Mouse (Mus musculus) limb, embryonic 14.5 days (tissue): ENCODE results near the gene Dstyk. TPM values are rescaled to one million over a fixed set of nuclear protein-coding genes. Genes with fewer than 3 reads are reported as not detected.

Experiments
- ATAC-seq: fragments of 200-750 bp; cut with Nextera tagmentation; 2 replicates; pipeline ENCODE4 v1.8.0; 2017; ENCODE audit warnings: low read depth, moderate number of reproducible peaks, moderate TSS enrichment; ENCODE audit not compliant: low FRiP score
- DNase-seq: peaks from one replicate; pipeline ENCODE4 v3.0.0-alpha.2; 2015; ENCODE audit warnings: low spot score
- H3K27ac ChIP-seq: fragments of 300-500 bp; sonication (generic); replicated peaks from 2 replicates; pipeline ENCODE4 v1.5.1; 2014; ENCODE audit warnings: low read depth, mild to moderate bottlenecking, low read length, moderate library complexity, mixed read lengths
- H3K27me3 ChIP-seq: fragments of 300-500 bp; sonication (generic); 2 replicates; pipeline ENCODE4 v1.6.1; 2014; ENCODE audit warnings: low read length, mixed read lengths; ENCODE audit not compliant: control insufficient read depth, insufficient read depth
- H3K36me3 ChIP-seq: fragments of 300-500 bp; sonication (generic); 2 replicates; pipeline ENCODE4 v1.6.1; 2014; ENCODE audit warnings: mild to moderate bottlenecking, low read length, moderate library complexity, mixed read lengths; ENCODE audit not compliant: control insufficient read depth, insufficient read depth
- H3K4me1 ChIP-seq: fragments of 300-500 bp; sonication (generic); 2 replicates; pipeline ENCODE4 v1.6.1; 2014; ENCODE audit warnings: antibody characterized with exemption, low read length, mixed read lengths; ENCODE audit not compliant: control insufficient read depth, insufficient read depth
- H3K4me2 ChIP-seq: fragments of 300-500 bp; sonication (generic); replicated peaks from 2 replicates; pipeline ENCODE4 v1.6.1; 2014; ENCODE audit warnings: low read depth, mild to moderate bottlenecking, low read length, moderate library complexity; ENCODE audit not compliant: severe bottlenecking
- H3K4me3 ChIP-seq: fragments of 300-500 bp; sonication (generic); replicated peaks from 2 replicates; pipeline ENCODE4 v1.5.1; 2014; ENCODE audit warnings: low read length
- H3K9ac ChIP-seq: fragments of 300-500 bp; sonication (generic); 2 replicates; pipeline ENCODE4 v1.6.1; 2014; ENCODE audit warnings: mild to moderate bottlenecking, low read depth, low read length, moderate library complexity; ENCODE audit not compliant: severe bottlenecking
- H3K9me3 ChIP-seq: fragments of 300-500 bp; sonication (generic); 2 replicates; pipeline ENCODE4 v1.6.1; 2016; ENCODE audit warnings: low read length; ENCODE audit not compliant: control insufficient read depth
- POLR2A ChIP-seq: fragments of 200-500 bp; IDR thresholded peaks from 2 replicates; pipeline ENCODE4 v1.8.0; 2012; ENCODE audit warnings: inconsistent platforms, mild to moderate bottlenecking, moderate library complexity, borderline replicate concordance; ENCODE audit not compliant: insufficient read depth, insufficient read length; ENCODE audit errors: extremely low read depth
- WGBS: fragments of 180-500 bp; shearing (Covaris S2); extraction: QIAGEN DNeasy Blood & Tissue Kit; methylation state at CpG from one replicate; pipeline ENCODE4 v1.1.7; 2014; 5-methylcytosine and 5-hydroxymethylcytosine counted together
- polyA plus RNA-seq, 2 experiments: library from polyadenylated mRNA; depleted of rRNA in 1 of 2; stranded (reverse) in 1 of 2; unstranded in 1 of 2; fragments of >200 nt; fragmentation: Nextera tagmentation in 1 of 2; extraction: Ambion mirVana in 1 of 2; gene quantifications; 2 replicates each; pipeline versions ENCODE4 v1.2.1 to v1.2.3; 2012 to 2014

Gene Dstyk
- polyA plus RNA-seq, 2 experiments, result 17.1 to 18.3 TPM

GRCm38 (mm10) chr1:132376211-132377054 is 40.9 kb upstream of the Dstyk start:
- WGBS, result 53% methylated on average over 8 of the region's 8 CpGs
- Histone ChIP-seq H3K9ac (no peak overlapping the region), H3K4me1 (peaks cover 33% of the 10 kb centered on the region), H3K4me2 (no peak overlapping the region), H3K4me3 (no peak overlapping the region), H3K9me3 (no peaks in the 10 kb centered on the region), H3K27me3 (no peaks in the 10 kb centered on the region), H3K27ac (no peak overlapping the region), H3K36me3 (peaks cover 50% of the 10 kb centered on the region)
- no peak for TF ChIP-seq POLR2A
- no peak for DNase-seq
- no peak for ATAC-seq

GRCm38 (mm10) chr1:132377055-132377365 is 40.3 kb upstream of the Dstyk start:
- ATAC-seq (no peak), DNase-seq (no peak)
- TF ChIP-seq POLR2A, result no peak
- peaks cover 56% of the 10 kb centered on the region for H3K36me3 ChIP-seq
- H3K4me1 ChIP-seq, result peaks cover 33% of the 10 kb centered on the region
- 63% methylated on average over 7 of the region's 7 CpGs for WGBS
- no peaks in the 10 kb centered on the region for H3K27me3 ChIP-seq
- no peak overlapping the region for H3K4me3 ChIP-seq
- no peak overlapping the region for H3K9ac ChIP-seq
- H3K27ac ChIP-seq, result no peak overlapping the region
- H3K4me2 ChIP-seq, result no peak overlapping the region
- no peaks in the 10 kb centered on the region for H3K9me3 ChIP-seq

- no peak for DNase-seq
- no peaks in the 10 kb centered on the region for H3K9me3 ChIP-seq
- no peak overlapping the region for H3K9ac ChIP-seq
- WGBS, result 83% methylated on average over 3 of the region's 3 CpGs
- no peak overlapping the region for H3K4me3 ChIP-seq
- ATAC-seq, result no peak
- H3K27ac ChIP-seq, result no peak overlapping the region
- no peaks in the 10 kb centered on the region for H3K27me3 ChIP-seq
- H3K4me1 ChIP-seq, result peaks cover 33% of the 10 kb centered on the region
- TF ChIP-seq POLR2A, result no peak
- peaks cover 52% of the 10 kb centered on the region for H3K36me3 ChIP-seq
- H3K4me2 ChIP-seq, result no peak overlapping the region
Observed at GRCm38 (mm10) chr1:132377811-132378210, 39.5 kb upstream of the Dstyk start.

GRCm38 (mm10) chr1:132380550-132381100 is 36.7 kb upstream of the Dstyk start:
- Histone ChIP-seq H3K4me1 (peaks cover 11% of the 10 kb centered on the region; the same call in 1 of the 2 replicates), H3K36me3 (peaks cover 44% of the 10 kb centered on the region), H3K27ac (no peak overlapping the region), H3K9ac (no peak overlapping the region), H3K4me3 (no peak overlapping the region), H3K27me3 (no peaks in the 10 kb centered on the region), H3K4me2 (no peak overlapping the region), H3K9me3 (no peaks in the 10 kb centered on the region)
- WGBS, result 85% methylated on average over 27 of the region's 27 CpGs
- no peak for ATAC-seq
- TF ChIP-seq POLR2A, result no peak
- DNase-seq, result no peak

- Histone ChIP-seq H3K36me3 (peaks cover 39% of the 10 kb centered on the region), H3K27me3 (no peaks in the 10 kb centered on the region), H3K9me3 (no peaks in the 10 kb centered on the region), H3K27ac (no peak overlapping the region), H3K9ac (no peak overlapping the region), H3K4me3 (no peak overlapping the region), H3K4me2 (no peak overlapping the region), H3K4me1 (peaks cover 11% of the 10 kb centered on the region; the same call in 1 of the 2 replicates)
- DNase-seq (no peak), ATAC-seq (no peak)
- TF ChIP-seq POLR2A, result no peak
- 86% methylated on average over 10 of the region's 10 CpGs for WGBS
Observed at GRCm38 (mm10) chr1:132381929-132382328, 35.4 kb upstream of the Dstyk start.
